Mouse (Mus musculus) neural tube, embryonic 14.5 days (tissue): ENCODE data around the gene Sorbs1. TPM values are rescaled to one million over a fixed set of nuclear protein-coding genes. Genes with fewer than 3 reads are reported as not detected.
A peak's percentile ranks its signal among the peaks of the same experiment; 100 is the strongest.

Experiments used
- ATAC-seq: fragments of 200-750 bp; cut with Nextera tagmentation; 2 replicates; pipeline ENCODE4 v1.8.0; 2017; ENCODE audit warnings: low read depth, mild to moderate bottlenecking, moderate TSS enrichment, moderate library complexity
- H3K27ac ChIP-seq: fragments of 300-500 bp; sonication (generic); 2 replicates; pipeline ENCODE4 v1.5.1; 2014; ENCODE audit warnings: low read depth, mild to moderate bottlenecking, control low read depth, low read length, moderate library complexity, mixed read lengths
- H3K27me3 ChIP-seq: fragments of 300-500 bp; sonication (generic); 2 replicates; pipeline ENCODE4 v1.6.1; 2014; ENCODE audit warnings: low read length; ENCODE audit not compliant: control insufficient read depth, insufficient read depth
- H3K36me3 ChIP-seq: fragments of 300-500 bp; sonication (generic); 2 replicates; pipeline ENCODE4 v1.6.1; 2014; ENCODE audit warnings: low read length, mixed read lengths; ENCODE audit not compliant: control insufficient read depth, insufficient read depth
- H3K4me1 ChIP-seq: fragments of 300-500 bp; sonication (generic); 2 replicates; pipeline ENCODE4 v1.6.1; 2014; ENCODE audit warnings: low read length; ENCODE audit not compliant: control insufficient read depth, insufficient read depth
- H3K4me2 ChIP-seq: fragments of 300-500 bp; sonication (generic); 2 replicates; pipeline ENCODE4 v1.6.1; 2014; ENCODE audit warnings: mild to moderate bottlenecking, low read depth, low read length, control low read depth
- H3K4me3 ChIP-seq: fragments of 300-500 bp; sonication (generic); 2 replicates; pipeline ENCODE4 v1.5.1; 2014; ENCODE audit warnings: low read depth, low read length, control low read depth, mixed read lengths
- H3K9ac ChIP-seq: fragments of 300-500 bp; sonication (generic); replicated peaks from 2 replicates; pipeline ENCODE4 v1.6.1; 2014; ENCODE audit warnings: low read depth, mild to moderate bottlenecking, control low read depth, low read length, mixed read lengths
- H3K9me3 ChIP-seq: fragments of 300-500 bp; sonication (generic); 2 replicates; pipeline ENCODE4 v1.6.1; 2016; ENCODE audit warnings: low read length; ENCODE audit not compliant: control insufficient read depth
- WGBS: fragments of 180-500 bp; shearing (Covaris S2); extraction: QIAGEN DNeasy Blood & Tissue Kit; methylation state at CpG from one replicate; pipeline ENCODE4 v1.1.7; 2014; 5-methylcytosine and 5-hydroxymethylcytosine counted together
- polyA plus RNA-seq: library from polyadenylated mRNA; unstranded; fragments of >200 nt; fragmentation: Nextera tagmentation; extraction: Ambion mirVana; gene quantifications from 2 replicates; pipeline ENCODE4 v1.2.1, GENCODE M21; 2014

Sorbs1 gene
- polyA plus RNA-seq, 1 experiment from 2014 or later: 117 TPM

DNA sequence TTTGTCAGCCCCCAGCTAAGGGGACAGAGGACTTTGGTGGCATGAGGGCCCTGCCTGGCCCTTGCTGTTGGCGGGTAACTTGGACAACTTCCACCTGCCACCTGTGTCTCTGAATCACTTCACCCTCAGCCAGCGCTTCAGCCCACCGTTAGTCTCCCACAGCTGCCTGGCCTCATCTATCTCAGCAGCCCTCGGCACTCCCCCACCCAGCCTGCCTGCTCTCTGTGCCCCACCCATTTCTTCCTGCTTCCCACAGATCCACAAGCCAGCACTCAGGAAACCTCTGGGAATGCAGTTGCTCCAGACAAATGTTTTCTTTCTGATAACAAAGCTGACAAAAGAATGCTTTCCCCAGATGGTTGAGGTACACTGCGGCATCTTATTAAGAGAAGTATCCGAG is 181.7 kb downstream of the Sorbs1 start:
- Histone ChIP-seq H3K27me3 (no peaks in the 10 kb centered on the region), H3K9ac (no peak overlapping the region), H3K27ac (no peak overlapping the region), H3K36me3 (peaks cover 13% of the 10 kb centered on the region), H3K9me3 (no peaks in the 10 kb centered on the region), H3K4me1 (no peaks in the 10 kb centered on the region), H3K4me2 (no peak overlapping the region), H3K4me3 (no peak overlapping the region)
- no peak for ATAC-seq
- WGBS: 54% methylated on average over 6 of the region's 6 CpGs

DNA sequence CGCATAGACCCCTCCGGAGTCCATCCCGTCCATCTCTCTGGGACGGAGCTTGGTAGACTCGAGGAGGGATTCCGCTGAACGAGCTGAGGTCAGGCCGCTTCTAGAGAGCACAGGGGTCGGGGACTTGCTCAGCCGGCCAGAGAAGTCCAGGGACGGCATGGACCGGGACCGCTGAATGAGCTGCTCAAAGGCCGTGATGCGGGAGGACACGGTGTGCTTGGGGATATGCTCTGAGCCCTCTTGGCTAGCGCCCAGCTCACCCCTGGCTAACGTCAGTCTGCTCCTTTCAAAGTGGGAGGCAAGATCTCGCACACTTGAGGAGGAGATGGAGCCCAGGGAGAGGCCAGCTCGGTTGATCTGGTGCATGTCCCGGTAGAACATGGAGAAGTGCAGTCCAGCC is 187.5 kb downstream of the Sorbs1 start:
- Histone ChIP-seq H3K4me3 (no peak overlapping the region), H3K4me1 (peaks cover 3% of the 10 kb centered on the region; the same call in 1 of the 2 replicates), H3K9me3 (no peaks in the 10 kb centered on the region), H3K27ac (no peak overlapping the region), H3K27me3 (no peaks in the 10 kb centered on the region), H3K9ac (no peak overlapping the region), H3K36me3 (peaks cover 20% of the 10 kb centered on the region), H3K4me2 (no peak overlapping the region)
- ATAC-seq: no peak
- WGBS: 95% methylated on average over 21 of the region's 21 CpGs

DNA sequence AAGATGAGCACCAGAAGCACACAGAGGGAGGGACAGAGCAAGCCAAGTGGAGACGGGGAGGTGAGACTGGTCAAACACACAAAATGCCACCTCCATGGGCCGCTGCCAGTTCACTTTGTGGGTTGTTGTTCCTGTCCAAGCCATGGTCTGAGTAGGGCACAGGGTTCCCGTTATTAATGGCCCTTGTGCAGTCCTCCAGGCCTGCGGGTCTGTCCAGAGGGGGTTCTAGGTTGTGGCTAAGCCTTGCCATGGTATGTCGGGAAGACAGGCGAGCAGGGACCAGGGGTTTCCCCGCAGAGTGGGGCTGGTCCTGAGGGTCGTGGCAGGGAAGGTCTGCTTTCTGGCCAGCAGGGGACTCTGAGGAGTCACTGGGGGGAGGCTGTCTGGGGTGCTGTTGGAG is 188.2 kb downstream of the Sorbs1 start:
- H3K9me3 ChIP-seq: no peaks in the 10 kb centered on the region
- peaks cover 3% of the 10 kb centered on the region; the same call in 1 of the 2 replicates for H3K4me1 ChIP-seq
- no peaks in the 10 kb centered on the region for H3K27me3 ChIP-seq
- no peak overlapping the region for H3K4me3 ChIP-seq
- H3K4me2 ChIP-seq: no peak overlapping the region
- no peak overlapping the region for H3K9ac ChIP-seq
- no peak overlapping the region for H3K27ac ChIP-seq
- 87% methylated on average over 8 of the region's 8 CpGs for WGBS
- peaks cover 23% of the 10 kb centered on the region for H3K36me3 ChIP-seq
- ATAC-seq: no peak

DNA sequence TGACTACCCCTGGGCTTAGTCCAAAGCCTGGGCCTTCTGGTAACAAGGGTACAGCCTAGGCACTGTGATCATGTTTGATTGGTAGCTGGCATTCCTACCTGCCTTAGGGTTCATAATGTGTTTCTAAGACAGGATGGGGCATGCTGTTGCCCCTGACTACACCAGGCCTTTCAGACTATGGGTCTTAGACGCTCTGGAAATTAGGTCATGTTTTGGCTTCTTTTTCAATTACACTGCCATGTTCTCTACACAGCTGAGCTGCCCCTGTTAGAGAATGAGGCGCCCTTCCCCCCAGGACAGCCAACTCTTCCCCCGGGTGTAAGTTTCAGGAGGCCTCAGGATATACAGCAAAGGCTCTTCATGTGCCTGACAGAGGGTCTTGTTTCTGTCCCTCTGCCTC is 191.4 kb downstream of the Sorbs1 start:
- H3K4me1 ChIP-seq: peaks cover 3% of the 10 kb centered on the region; the same call in 1 of the 2 replicates
- peak; percentile 31; the same call in 1 of the 2 replicates for ATAC-seq
- no peak overlapping the region for H3K9ac ChIP-seq
- no peaks in the 10 kb centered on the region for H3K27me3 ChIP-seq
- WGBS: 82% methylated on average over 3 of the region's 3 CpGs
- no peak overlapping the region for H3K4me2 ChIP-seq
- H3K9me3 ChIP-seq: no peaks in the 10 kb centered on the region
- H3K27ac ChIP-seq: no peak overlapping the region
- peaks cover 22% of the 10 kb centered on the region for H3K36me3 ChIP-seq
- H3K4me3 ChIP-seq: no peak overlapping the region

DNA sequence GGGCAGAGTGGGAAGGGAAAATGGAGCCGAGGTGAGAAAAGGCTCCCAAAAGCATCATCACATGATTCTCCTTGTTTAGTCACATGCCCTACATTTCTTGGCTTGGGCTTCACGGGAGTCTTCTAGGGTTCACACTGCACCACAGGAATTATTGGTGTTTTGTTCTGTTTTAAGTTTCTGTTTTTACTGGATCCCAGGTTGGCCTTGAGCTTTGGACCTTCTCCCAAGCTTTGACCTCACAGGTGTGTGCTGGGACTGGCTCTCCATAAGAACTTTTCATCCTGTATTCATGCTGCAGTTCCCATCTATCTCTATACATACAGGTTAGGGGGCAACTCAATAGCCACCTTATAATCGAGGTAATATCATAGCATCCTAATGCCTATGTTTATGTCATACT is 194.4 kb downstream of the Sorbs1 start:
- Histone ChIP-seq H3K9me3 (no peaks in the 10 kb centered on the region), H3K9ac (no peak overlapping the region), H3K4me1 (peaks cover 3% of the 10 kb centered on the region; the same call in 1 of the 2 replicates), H3K36me3 (peaks cover 12% of the 10 kb centered on the region), H3K4me2 (no peak overlapping the region), H3K27ac (no peak overlapping the region), H3K4me3 (no peak overlapping the region), H3K27me3 (no peaks in the 10 kb centered on the region)
- ATAC-seq: no peak
- WGBS: 90% methylated on average over 3 of the region's 3 CpGs

DNA sequence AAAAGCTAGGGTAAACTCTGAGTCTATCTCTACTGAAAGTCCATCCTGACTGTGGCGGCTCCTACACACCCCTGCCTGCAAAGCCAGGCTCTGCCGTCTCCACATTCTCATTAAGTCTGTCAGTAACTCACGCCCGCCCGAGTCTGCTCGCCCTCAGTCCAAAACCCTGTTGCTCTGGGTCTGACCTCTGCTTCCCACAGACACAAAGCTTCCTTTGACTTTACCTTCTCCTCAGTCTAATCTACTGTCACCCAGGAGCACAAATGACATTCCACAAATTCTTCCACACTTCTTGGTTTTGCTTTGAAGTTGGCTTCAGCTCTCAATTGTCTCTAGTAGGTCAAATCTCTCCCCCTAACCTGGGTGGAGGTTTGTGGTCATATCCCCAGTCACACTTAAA is 195.1 kb downstream of the Sorbs1 start:
- peaks cover 16% of the 10 kb centered on the region for H3K36me3 ChIP-seq
- no peak for ATAC-seq

DNA sequence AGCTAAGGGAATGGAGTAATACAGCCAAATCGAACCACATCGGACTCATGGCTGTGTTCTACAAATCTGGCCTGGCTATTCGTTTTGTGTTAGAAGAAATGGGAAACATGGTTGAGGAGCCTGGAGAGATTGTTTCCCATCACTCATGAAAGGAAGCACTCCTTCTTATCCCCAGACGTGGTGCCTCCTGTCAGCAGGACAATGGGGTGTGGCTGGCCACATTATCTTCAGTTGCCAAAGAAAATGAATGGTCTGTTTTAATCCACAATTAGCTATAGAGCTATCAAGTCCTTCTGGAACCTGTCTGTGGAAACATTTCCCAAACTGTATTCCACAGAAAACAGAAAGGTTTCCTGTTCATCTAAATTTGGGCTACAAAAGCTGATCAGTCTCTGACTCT is 196.6 kb downstream of the Sorbs1 start:
- no peak for ATAC-seq
- H3K27me3 ChIP-seq: no peaks in the 10 kb centered on the region
- H3K4me2 ChIP-seq: no peak overlapping the region
- 64% methylated on average over 4 of the region's 4 CpGs for WGBS
- H3K27ac ChIP-seq: no peak overlapping the region
- no peaks in the 10 kb centered on the region for H3K9me3 ChIP-seq
- H3K4me3 ChIP-seq: no peak overlapping the region
- no peaks in the 10 kb centered on the region for H3K4me1 ChIP-seq
- no peak overlapping the region for H3K9ac ChIP-seq
- peaks cover 19% of the 10 kb centered on the region for H3K36me3 ChIP-seq

More for the DNA sequence above, 195.1 kb downstream of the Sorbs1 start:
- WGBS: 54% methylated on average over 6 of the region's 6 CpGs
- Histone ChIP-seq H3K9ac (no peak overlapping the region), H3K4me1 (peaks cover 3% of the 10 kb centered on the region; the same call in 1 of the 2 replicates), H3K27ac (no peak overlapping the region), H3K4me3 (no peak overlapping the region), H3K9me3 (no peaks in the 10 kb centered on the region), H3K27me3 (no peaks in the 10 kb centered on the region), H3K4me2 (no peak overlapping the region)

DNA sequence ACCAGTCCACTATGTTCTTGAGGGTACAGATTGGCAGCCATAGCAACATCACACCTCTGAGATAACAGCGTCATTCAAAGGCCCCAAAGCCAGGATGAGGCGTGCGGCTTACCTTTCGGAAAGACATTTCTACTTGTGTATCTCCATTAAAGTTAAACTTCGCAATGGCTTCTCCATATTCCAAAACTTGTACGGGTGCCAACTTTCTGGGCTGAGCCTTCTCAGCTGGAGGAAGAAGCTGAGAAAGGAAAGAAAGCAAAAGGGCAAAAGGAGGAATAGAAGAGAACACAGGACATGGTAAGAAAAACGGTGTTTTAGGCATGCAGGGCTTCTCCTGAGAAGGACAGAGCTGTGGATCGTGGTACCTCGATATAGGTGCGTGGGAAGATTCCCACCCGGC is 199.3 kb downstream of the Sorbs1 start:
- Histone ChIP-seq H3K9ac (no peak overlapping the region), H3K4me1 (no peaks in the 10 kb centered on the region), H3K27me3 (no peaks in the 10 kb centered on the region), H3K4me2 (no peak overlapping the region), H3K9me3 (no peaks in the 10 kb centered on the region), H3K36me3 (peaks cover 35% of the 10 kb centered on the region), H3K27ac (no peak overlapping the region), H3K4me3 (no peak overlapping the region)
- WGBS: 96% methylated on average over 11 of the region's 11 CpGs
- no peak for ATAC-seq

DNA sequence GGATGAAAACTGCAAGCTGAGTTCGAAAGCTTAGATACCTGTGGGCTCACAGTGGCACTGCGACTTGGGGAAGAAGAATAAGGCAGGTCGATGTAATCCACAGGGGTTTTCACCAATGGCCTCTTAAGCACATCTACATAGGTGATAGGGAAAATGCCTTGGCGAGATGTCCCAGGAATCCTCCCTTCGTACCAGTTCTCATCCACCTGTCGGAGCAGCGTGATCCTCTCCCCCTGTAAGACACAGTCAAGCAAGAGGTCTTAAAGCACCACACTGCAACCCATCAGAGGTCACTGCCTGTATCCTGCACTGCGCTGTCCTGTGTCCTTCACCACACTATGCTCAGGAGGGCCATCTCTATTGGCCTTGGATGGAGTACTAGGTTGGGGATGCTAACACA is 201.9 kb downstream of the Sorbs1 start:
- H3K4me2 ChIP-seq: no peak overlapping the region
- H3K4me1 ChIP-seq: no peaks in the 10 kb centered on the region
- no peak overlapping the region for H3K9ac ChIP-seq
- no peak; the same call in 1 of the 2 replicates for ATAC-seq
- H3K27ac ChIP-seq: no peak overlapping the region
- peaks cover 34% of the 10 kb centered on the region for H3K36me3 ChIP-seq
- H3K9me3 ChIP-seq: no peaks in the 10 kb centered on the region
- H3K27me3 ChIP-seq: no peaks in the 10 kb centered on the region
- 94% methylated on average over 8 of the region's 8 CpGs for WGBS
- H3K4me3 ChIP-seq: no peak overlapping the region
